Mouse (Mus musculus): Measurements from ENCODE around the gene Fstl3. TPM values are rescaled to one million over a fixed set of nuclear protein-coding genes. Genes with fewer than 3 reads are reported as not detected.
A peak's percentile ranks its signal among the peaks of the same experiment; 100 is the strongest.

Fstl3 gene
- polyA plus RNA-seq, 1 experiment from 2014 or later, result 1.9 TPM

DNA sequence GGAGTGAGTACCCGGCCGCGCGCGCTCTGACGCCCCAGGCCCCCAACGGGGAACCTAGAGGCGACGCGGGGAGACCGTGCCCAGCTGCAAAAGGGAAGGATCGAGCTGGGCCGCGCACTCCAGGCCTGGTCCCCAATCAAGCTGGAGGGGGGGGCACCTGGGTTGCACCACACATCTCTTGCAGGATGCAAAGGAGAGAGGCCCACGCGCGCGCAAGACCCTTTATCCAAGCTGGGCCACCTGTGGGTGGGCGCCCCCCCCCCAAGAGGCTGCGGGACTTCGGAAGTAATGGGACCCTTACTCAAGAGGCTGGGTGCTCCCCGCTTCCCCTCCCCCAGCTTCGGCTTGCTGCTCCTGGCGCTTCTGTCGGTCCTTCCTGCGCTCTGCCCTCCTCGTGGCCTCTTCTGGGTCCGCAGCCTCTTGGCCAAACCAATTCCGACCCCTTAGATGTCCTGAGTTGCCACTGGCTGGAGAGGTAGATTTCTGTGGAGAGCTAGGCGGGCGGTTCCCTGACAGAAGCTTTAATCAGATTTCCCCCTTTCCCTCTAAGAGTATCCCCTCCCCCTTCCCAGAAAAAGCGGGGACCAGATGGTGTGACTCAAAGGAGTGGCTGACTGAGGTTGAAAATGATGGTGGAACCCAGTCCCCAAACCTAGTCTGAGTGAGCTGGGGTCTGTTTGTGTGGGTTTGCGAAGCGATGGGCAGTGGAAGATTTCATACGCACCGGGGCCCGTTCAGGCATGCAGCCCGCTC, 16.8 kb downstream of the Fstl3 start:
- DNase-seq (ENCODE audit: low spot score), result peak; percentile 67
- WGBS, result 3% methylated on average over 37 of the region's 38 CpGs
- H3K27ac ChIP-seq (replicated peaks), result peak overlapping the region; percentile 97

DNA sequence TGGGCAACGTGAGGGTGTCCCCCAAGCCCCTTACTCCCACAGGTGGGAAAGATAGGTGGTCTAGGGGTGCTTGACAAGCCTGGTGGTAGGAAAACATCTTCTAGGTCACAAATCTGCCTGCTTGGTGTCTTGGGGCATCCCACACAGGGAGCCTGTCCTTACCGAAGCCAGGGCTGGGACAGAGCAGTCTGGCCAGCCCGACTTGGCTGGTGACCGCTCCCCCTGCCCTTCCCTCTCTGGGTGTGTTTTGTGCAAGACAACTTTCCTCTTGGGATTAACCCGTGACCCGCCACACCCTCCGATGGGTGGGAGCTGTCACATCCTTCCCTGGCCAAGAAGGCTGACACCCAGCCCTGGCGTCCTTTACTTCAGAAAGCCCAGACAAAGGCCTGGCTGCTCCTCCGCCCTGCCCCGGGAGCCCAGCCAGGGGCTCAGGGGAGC, 17.4 kb downstream of the Fstl3 start:
- Histone ChIP-seq H3K27me3 (replicated peaks; ENCODE audit: low read depth, poor library complexity, severe bottlenecking) (no peaks in the 10 kb centered on the region; the same call in 1 of the 2 replicates), H3K27ac (replicated peaks) (peak overlapping the region; percentile 97), H3K4me1 (peaks cover 51% of the 10 kb centered on the region), H3K9me3 (no peaks in the 10 kb centered on the region), H3K36me3 (replicated peaks) (peaks cover 21% of the 10 kb centered on the region), H3K4me3 (peak overlapping the region; percentile 95)
- peak; percentile 46 for DNase-seq (ENCODE audit: low spot score)
- WGBS, result 7% methylated on average over 10 of the region's 10 CpGs

More for the DNA sequence above, 16.8 kb downstream of the Fstl3 start:
- Histone ChIP-seq H3K4me1 (peaks cover 52% of the 10 kb centered on the region), H3K27me3 (replicated peaks; ENCODE audit: low read depth, poor library complexity, severe bottlenecking) (no peaks in the 10 kb centered on the region; the same call in 1 of the 2 replicates), H3K36me3 (replicated peaks) (peaks cover 16% of the 10 kb centered on the region), H3K9me3 (no peaks in the 10 kb centered on the region), H3K4me3 (peak overlapping the region; percentile 95)

- no peaks in the 10 kb centered on the region for H3K27me3 ChIP-seq (replicated peaks; ENCODE audit: low read depth, poor library complexity, severe bottlenecking)
- peaks cover 51% of the 10 kb centered on the region for H3K4me1 ChIP-seq
- H3K9me3 ChIP-seq, result no peaks in the 10 kb centered on the region
- peak overlapping the region; percentile 11; the same call in 1 of the 2 replicates for H3K4me3 ChIP-seq
- H3K36me3 ChIP-seq (replicated peaks), result peaks cover 33% of the 10 kb centered on the region
- DNase-seq (ENCODE audit: low spot score), result no peak
- H3K27ac ChIP-seq (replicated peaks), result no peak overlapping the region
- WGBS, result 97% methylated on average over 3 of the region's 3 CpGs
Measured at GRCm38 (mm10) chr10:79795905-79796304, 18.8 kb downstream of the Fstl3 start.

- peak overlapping the region; percentile 51; the same call in 1 of the 2 replicates for H3K27ac ChIP-seq (replicated peaks)
- peak; percentile 44 for DNase-seq (ENCODE audit: low spot score)
- peaks cover 37% of the 10 kb centered on the region for H3K36me3 ChIP-seq (replicated peaks)
- H3K9me3 ChIP-seq, result no peaks in the 10 kb centered on the region
- no peaks in the 10 kb centered on the region for H3K27me3 ChIP-seq (replicated peaks; ENCODE audit: low read depth, poor library complexity, severe bottlenecking)
- 0 out of 2 replicates have a peak overlapping the region, but pooled peaks have one; percentile 20 for H3K4me3 ChIP-seq
- 48% methylated on average over 15 of the region's 15 CpGs for WGBS
- H3K4me1 ChIP-seq, result peaks cover 63% of the 10 kb centered on the region
Measured at GRCm38 (mm10) chr10:79797326-79797725, 20.3 kb downstream of the Fstl3 start.

GRCm38 (mm10) chr10:79798289-79798928, 21.3 kb downstream of the Fstl3 start:
- WGBS, result 92% methylated on average over 12 of the region's 12 CpGs
- DNase-seq (ENCODE audit: low spot score), result no peak
- Histone ChIP-seq H3K4me3 (no peak overlapping the region), H3K27ac (replicated peaks) (no peak overlapping the region), H3K9me3 (no peaks in the 10 kb centered on the region), H3K36me3 (replicated peaks) (peaks cover 40% of the 10 kb centered on the region), H3K4me1 (peaks cover 67% of the 10 kb centered on the region), H3K27me3 (replicated peaks; ENCODE audit: low read depth, poor library complexity, severe bottlenecking) (no peaks in the 10 kb centered on the region)

GRCm38 (mm10) chr10:79800508-79800907, 23.4 kb downstream of the Fstl3 start:
- peaks cover 69% of the 10 kb centered on the region for H3K4me1 ChIP-seq
- no peaks in the 10 kb centered on the region for H3K27me3 ChIP-seq (replicated peaks; ENCODE audit: low read depth, poor library complexity, severe bottlenecking)
- H3K4me3 ChIP-seq, result no peak overlapping the region
- 87% methylated on average over 11 of the region's 11 CpGs for WGBS
- no peaks in the 10 kb centered on the region for H3K9me3 ChIP-seq
- H3K36me3 ChIP-seq (replicated peaks), result peaks cover 35% of the 10 kb centered on the region
- no peak for DNase-seq (ENCODE audit: low spot score)
- no peak overlapping the region for H3K27ac ChIP-seq (replicated peaks)

DNA sequence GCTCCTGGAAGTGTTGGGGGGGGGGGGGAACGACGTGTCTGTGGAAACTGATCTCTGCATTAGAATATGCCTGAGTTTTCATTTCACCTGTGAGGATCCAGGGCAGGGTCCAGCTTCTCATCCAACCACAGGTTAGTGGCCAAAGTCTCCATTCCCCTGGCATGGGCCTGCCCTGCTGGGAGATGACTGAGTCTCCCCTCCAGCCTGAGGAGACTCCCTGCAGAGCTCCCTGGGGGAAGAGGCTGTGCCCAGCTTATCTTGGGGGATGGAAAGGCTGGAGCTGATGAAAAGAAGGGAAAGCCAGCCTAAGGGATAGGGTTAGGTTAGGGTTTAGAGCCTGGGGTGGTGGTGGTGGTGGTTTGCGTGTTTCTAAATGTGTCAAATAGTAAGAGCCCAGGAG, 24.8 kb downstream of the Fstl3 start:
- peaks cover 77% of the 10 kb centered on the region for H3K4me1 ChIP-seq
- no peak for DNase-seq (ENCODE audit: low spot score)
- H3K27me3 ChIP-seq (replicated peaks; ENCODE audit: low read depth, poor library complexity, severe bottlenecking), result no peaks in the 10 kb centered on the region
- WGBS, result 28% methylated on average over 3 of the region's 3 CpGs
- peaks cover 34% of the 10 kb centered on the region for H3K36me3 ChIP-seq (replicated peaks)
- H3K9me3 ChIP-seq, result no peaks in the 10 kb centered on the region
- peak overlapping the region; percentile 87 for H3K27ac ChIP-seq (replicated peaks)
- peak overlapping the region; percentile 51; the same call in 1 of the 2 replicates for H3K4me3 ChIP-seq

DNA sequence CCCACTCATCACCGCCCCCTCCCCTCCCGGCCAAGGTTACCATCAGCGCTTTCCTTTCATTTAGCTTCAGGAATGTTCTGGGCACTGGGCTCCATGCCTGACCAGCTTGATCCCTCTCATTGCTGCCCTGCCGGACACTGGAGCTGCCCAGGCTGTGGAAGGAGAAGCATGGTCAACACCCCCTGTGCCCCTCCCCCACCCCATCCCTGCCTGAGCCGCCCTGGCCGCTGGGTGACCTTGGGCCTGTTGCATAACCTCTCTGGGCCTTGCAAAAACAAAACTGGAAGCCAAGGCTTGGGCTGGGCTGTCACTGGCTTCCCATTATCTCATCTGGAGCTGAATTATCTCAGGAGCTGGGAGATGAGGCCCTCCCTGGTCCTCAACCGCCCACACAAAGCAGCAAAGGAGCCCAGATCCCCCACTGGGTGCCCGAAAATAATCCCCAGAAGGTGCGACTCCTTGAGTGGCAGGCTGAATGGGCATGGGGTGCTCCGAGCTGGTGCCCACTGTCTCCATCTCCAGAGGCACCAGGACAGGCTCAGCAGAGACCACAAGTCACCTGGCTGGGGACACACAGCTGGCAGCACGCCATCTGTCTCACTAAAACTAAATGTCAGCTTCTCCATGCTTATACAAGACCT, 25.4 kb downstream of the Fstl3 start:
- Histone ChIP-seq H3K36me3 (replicated peaks) (peaks cover 37% of the 10 kb centered on the region), H3K27ac (replicated peaks) (peak overlapping the region; percentile 87), H3K4me3 (peak overlapping the region; percentile 51), H3K9me3 (no peaks in the 10 kb centered on the region), H3K27me3 (replicated peaks; ENCODE audit: low read depth, poor library complexity, severe bottlenecking) (no peaks in the 10 kb centered on the region), H3K4me1 (peaks cover 77% of the 10 kb centered on the region)
- DNase-seq (ENCODE audit: low spot score), result peak; percentile 52
- WGBS, result 43% methylated on average over 11 of the region's 11 CpGs

DNA sequence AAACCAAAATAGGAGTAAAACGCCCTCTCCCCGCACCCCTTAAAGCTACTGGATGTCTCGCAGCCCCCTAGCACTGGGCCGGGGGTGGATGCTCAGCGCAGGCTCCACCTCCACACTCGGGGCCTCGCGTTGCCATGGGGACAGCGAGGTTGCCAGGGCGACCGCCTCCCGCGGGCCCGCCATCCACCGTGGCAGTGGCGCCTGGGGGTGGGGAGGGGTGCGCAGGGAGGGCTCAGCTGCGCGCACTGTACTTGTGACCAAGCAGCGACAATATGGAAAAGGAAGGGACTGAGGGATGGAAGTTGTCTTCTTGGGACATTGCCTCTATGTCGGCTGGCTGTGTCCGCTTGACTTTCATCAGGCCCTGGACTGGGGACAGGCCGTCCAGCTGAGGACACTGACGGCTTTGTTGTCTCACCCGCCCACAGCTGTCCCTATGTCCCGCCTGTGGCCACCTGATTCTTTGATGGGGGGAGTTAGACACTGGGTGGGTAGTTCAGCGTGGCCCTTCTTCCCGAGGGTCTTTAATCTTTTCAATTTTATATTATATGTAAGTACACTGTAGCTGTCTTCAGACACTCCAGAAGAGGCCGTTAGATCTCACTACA, 26.7 kb downstream of the Fstl3 start:
- H3K4me1 ChIP-seq, result peaks cover 74% of the 10 kb centered on the region
- peak overlapping the region; percentile 87 for H3K27ac ChIP-seq (replicated peaks)
- DNase-seq (ENCODE audit: low spot score), result peak; percentile 94
- peaks cover 50% of the 10 kb centered on the region for H3K36me3 ChIP-seq (replicated peaks)
- no peaks in the 10 kb centered on the region for H3K27me3 ChIP-seq (replicated peaks; ENCODE audit: low read depth, poor library complexity, severe bottlenecking)
- peak overlapping the region; percentile 51 for H3K4me3 ChIP-seq
- H3K9me3 ChIP-seq, result no peaks in the 10 kb centered on the region
- WGBS, result 7% methylated on average over 29 of the region's 29 CpGs

- no peaks in the 10 kb centered on the region for H3K27me3 ChIP-seq (replicated peaks; ENCODE audit: low read depth, poor library complexity, severe bottlenecking)
- H3K4me1 ChIP-seq, result peaks cover 71% of the 10 kb centered on the region
- peak overlapping the region; percentile 87 for H3K27ac ChIP-seq (replicated peaks)
- peak overlapping the region; percentile 16; the same call in 1 of the 2 replicates for H3K4me3 ChIP-seq
- WGBS, result 56% methylated on average over 11 of the region's 11 CpGs
- H3K36me3 ChIP-seq (replicated peaks), result peaks cover 48% of the 10 kb centered on the region
- no peaks in the 10 kb centered on the region for H3K9me3 ChIP-seq
- DNase-seq (ENCODE audit: low spot score), result no peak
Measured at GRCm38 (mm10) chr10:79805636-79806035, 28.6 kb downstream of the Fstl3 start.

GRCm38 (mm10) chr10:79806331-79806730, 29.3 kb downstream of the Fstl3 start:
- peaks cover 54% of the 10 kb centered on the region for H3K36me3 ChIP-seq (replicated peaks)
- peak overlapping the region; percentile 87 for H3K27ac ChIP-seq (replicated peaks)
- DNase-seq (ENCODE audit: low spot score), result no peak
- 91% methylated on average over 9 of the region's 9 CpGs for WGBS
- peaks cover 68% of the 10 kb centered on the region for H3K4me1 ChIP-seq
- H3K9me3 ChIP-seq, result no peaks in the 10 kb centered on the region
- no peaks in the 10 kb centered on the region for H3K27me3 ChIP-seq (replicated peaks; ENCODE audit: low read depth, poor library complexity, severe bottlenecking)
- no peak overlapping the region for H3K4me3 ChIP-seq

GRCm38 (mm10) chr10:79806972-79807371, 29.9 kb downstream of the Fstl3 start:
- no peak for DNase-seq (ENCODE audit: low spot score)
- Histone ChIP-seq H3K9me3 (no peaks in the 10 kb centered on the region), H3K36me3 (replicated peaks) (peaks cover 59% of the 10 kb centered on the region), H3K27me3 (replicated peaks; ENCODE audit: low read depth, poor library complexity, severe bottlenecking) (no peaks in the 10 kb centered on the region), H3K27ac (replicated peaks) (peak overlapping the region; percentile 87; the same call in 1 of the 2 replicates), H3K4me1 (peaks cover 66% of the 10 kb centered on the region), H3K4me3 (0 out of 2 replicates have a peak overlapping the region, but pooled peaks have one; percentile 16)
- WGBS, result 79% methylated on average over 10 of the region's 10 CpGs
